Mouse (Mus musculus): ENCODE data around the gene Aph1a.
"Not testable (repeated sequence)": the region's sequence is repeated elsewhere in the genome, so short reads cannot be mapped to it uniquely, and the experiment has no call there.

Aph1a gene

GRCm38 (mm10) chr3:95923429-95923828 is 29.7 kb downstream of the Aph1a start:
- not testable (repeated sequence) for DNase-seq

- DNase-seq = no peak
Measured at GRCm38 (mm10) chr3:95924185-95924584, 30.4 kb downstream of the Aph1a start.

DNA sequence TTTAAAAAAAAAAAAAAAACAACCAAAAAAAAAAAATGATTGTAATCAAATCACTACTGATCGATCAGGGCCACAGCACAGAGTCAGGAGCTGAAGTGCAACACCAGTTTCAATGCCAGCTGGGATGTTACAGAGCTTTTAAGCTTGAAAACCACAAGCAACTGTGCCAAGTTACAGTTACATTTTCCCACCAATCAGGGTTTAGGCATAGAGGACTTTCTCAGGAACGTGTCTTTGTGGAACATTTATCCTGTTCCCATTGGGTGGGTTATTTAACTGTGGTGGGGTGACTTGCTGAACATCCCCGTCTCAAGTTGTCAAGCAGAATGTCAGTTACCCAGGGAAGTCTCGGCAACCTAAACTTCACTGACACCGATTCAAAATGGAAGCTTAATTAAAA is 31.3 kb downstream of the Aph1a start:
- no peak for DNase-seq

DNA sequence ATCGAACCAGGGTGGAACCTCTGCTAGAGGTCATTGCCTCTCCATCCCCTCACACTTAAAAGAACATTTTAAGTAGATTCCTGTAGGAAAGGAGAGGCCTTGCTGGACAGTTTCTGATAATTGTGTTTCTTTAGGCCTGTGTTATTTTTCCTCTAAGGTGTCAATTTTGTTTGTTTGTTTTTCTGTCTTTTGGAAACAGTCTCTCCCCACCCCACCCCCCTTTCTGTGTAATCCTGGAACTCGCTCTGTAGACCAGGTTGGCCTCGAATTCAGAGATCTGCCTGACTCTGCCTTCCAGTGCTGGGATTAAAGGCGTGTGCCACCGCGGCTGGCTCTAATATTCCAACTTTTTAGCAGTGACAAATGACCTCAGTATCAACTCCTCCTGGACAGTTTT is 34.5 kb downstream of the Aph1a start:
- DNase-seq = no peak

- DNase-seq = peak; percentile 100
Measured at GRCm38 (mm10) chr3:95928658-95929503, 35.1 kb downstream of the Aph1a start, which contains the start of gene Anp32e. Gene Anp32e (plus strand): TSS chr3:95929246.

GRCm38 (mm10) chr3:95929581-95930470 is 36.1 kb downstream of the Aph1a start:
- peak; percentile 96 for DNase-seq

GRCm38 (mm10) chr3:95930471-95930789 is 36.7 kb downstream of the Aph1a start:
- no peak for DNase-seq

- no peak for DNase-seq
Measured at GRCm38 (mm10) chr3:95931471-95931870, 37.7 kb downstream of the Aph1a start.

DNA sequence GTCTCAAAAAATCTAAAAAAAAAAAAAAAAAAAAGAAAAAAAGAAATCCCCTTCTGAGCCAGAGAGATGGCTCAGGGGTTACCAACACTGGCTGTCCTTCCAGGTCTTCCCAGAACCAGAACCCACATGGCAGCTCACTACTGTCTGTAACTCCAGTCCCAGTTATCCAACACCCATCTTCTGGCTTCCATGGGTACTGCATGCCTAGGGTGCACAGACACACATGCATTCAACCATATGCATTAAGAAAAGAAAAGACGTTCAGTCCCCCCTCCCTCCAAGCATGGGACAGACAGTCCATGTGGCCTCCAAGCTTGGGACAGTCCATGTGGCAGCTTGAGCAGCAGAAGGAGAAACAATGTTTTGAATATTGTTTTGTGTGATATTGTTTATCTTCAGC is 38.4 kb downstream of the Aph1a start:
- DNase-seq = peak; percentile 76

GRCm38 (mm10) chr3:95932566-95932965 is 38.8 kb downstream of the Aph1a start:
- peak; percentile 78 for DNase-seq

DNA sequence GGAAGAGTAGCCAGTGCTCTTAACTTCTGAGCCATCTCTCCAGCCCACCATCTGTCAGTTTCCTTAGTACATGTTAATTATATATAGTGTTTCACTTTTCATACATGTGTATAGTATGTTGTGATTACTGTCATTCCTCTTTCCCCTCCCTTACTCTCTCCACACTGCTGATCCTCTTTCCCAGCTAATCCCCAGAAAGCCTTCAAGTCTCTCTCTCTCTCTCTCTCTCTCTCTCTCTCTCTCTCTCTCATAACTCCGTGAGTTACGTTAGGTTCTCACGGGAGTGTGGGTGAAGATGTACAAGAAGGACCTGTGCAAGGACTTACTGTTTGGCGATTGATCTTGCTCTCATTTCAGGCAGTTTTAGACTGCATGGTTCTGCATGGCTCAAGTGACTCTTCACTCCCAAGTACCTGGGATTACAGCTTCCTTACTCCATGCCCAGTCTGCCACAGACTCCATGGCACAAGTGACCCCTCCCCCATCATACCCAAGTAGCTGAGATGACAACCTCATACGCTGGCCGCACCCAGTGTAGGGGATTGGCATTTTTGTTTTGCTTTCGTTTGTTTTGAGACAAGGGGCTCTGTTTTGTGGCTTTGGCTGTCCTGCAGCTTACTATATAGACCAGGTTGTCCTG is 39.5 kb downstream of the Aph1a start:
- DNase-seq = peak; percentile 81

- DNase-seq = no peak
Measured at GRCm38 (mm10) chr3:95934448-95934847, 40.7 kb downstream of the Aph1a start.

- DNase-seq = no peak
Measured at GRCm38 (mm10) chr3:95938217-95938616, 44.4 kb downstream of the Aph1a start.

DNA sequence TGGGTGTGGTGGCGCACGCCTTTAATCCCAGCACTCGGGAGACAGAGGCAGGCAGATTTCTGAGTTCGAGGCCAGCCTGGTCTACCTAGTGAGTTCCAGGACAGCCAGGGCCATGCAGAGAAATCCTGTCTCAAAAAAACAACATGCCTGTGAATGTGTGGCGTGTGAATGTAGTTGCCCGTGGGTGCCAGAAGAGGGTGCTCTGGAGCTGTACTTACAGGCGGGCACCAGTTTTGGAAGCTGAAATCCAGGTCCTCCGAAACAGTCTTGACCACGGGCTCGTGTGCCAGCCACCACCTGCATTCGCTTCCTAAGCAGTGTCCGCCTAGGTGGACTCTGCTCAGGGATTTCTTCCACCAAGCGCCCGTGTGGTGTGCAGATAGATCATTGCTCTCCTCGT is 45.1 kb downstream of the Aph1a start:
- DNase-seq = no peak

GRCm38 (mm10) chr3:95942749-95943148 is 49.0 kb downstream of the Aph1a start:
- DNase-seq = no peak

GRCm38 (mm10) chr3:95943226-95943625 is 49.5 kb downstream of the Aph1a start:
- DNase-seq = no peak

GRCm38 (mm10) chr3:95944742-95945141 is 51.0 kb downstream of the Aph1a start:
- DNase-seq = no peak

GRCm38 (mm10) chr3:95945731-95946240 is 52.0 kb downstream of the Aph1a start:
- DNase-seq = peak; percentile 90
